Mouse (Mus musculus) testis, adult 2 months (tissue): ENCODE results near the gene Hoxa13.

Experiments
- CTCF ChIP-seq: fragments of 200-500 bp; IDR thresholded peaks from 2 replicates; pipeline ENCODE4 v1.5.1; 2012; ENCODE audit warnings: low read depth, mild to moderate bottlenecking, inconsistent platforms, low read length, moderate library complexity; ENCODE audit not compliant: control insufficient read depth, insufficient read depth, insufficient replicate concordance
- POLR2A ChIP-seq: fragments of 200-500 bp; IDR thresholded peaks from 2 replicates; pipeline ENCODE4 v1.6.1; 2012; ENCODE audit warnings: low read depth, mild to moderate bottlenecking, inconsistent platforms, low read length, moderate library complexity; ENCODE audit not compliant: control insufficient read depth

- TF ChIP-seq CTCF (no peak), POLR2A (no peak)
These were observed 49.1 kb upstream of the Hoxa13 start for GRCm38 (mm10) chr6:52309766-52310165.
